Mouse (Mus musculus): ENCODE results near the gene Kif14.

DNA sequence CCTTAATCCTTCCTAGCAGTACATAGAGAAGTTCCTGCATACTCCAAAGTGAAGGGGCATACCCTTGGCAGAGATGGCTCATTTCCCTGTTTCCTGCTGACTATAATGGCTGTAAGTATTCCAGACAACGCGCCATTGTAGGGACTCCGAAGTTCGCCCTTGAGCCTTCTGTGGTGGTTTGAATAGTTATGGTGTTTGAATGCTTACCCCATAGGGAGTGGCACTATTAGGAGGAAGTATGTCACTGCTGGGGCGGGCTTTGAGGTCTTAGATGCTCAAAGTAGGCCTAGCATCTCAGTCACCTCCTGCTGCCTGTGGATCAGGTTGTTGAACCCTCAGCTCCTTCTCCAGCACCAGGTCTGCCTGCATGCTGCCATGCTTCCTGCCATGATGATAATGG, 100.2 kb downstream of the Kif14 start:
- TF ChIP-seq CTCF (IDR thresholded peaks at IDR 0.05; ENCODE audit: insufficient read depth, low read length) (no peak), POLR2A (IDR thresholded peaks at IDR 0.05; ENCODE audit: borderline replicate concordance, extremely low read depth, low read depth, low read length) (no peak)
